Mouse (Mus musculus) liver, embryonic 13.5 days (tissue): ENCODE measurements around the gene Fam222a. TPM values are rescaled to one million over a fixed set of nuclear protein-coding genes. Genes with fewer than 3 reads are reported as not detected.

ENCODE experiments used
- ATAC-seq: fragments of 200-750 bp; cut with Nextera tagmentation; 2 replicates; pipeline ENCODE4 v1.8.0; 2017; ENCODE audit warnings: low read depth, mild to moderate bottlenecking, moderate number of reproducible peaks, moderate library complexity
- DNase-seq: peaks from one replicate; pipeline ENCODE4 v3.0.0; 2022
- H3K27ac ChIP-seq: fragments of 300-500 bp; sonication (generic); 2 replicates; pipeline ENCODE4 v1.5.1; 2015; ENCODE audit warnings: moderate library complexity, mild to moderate bottlenecking, inconsistent platforms
- H3K27me3 ChIP-seq: fragments of 300-500 bp; sonication (generic); 2 replicates; pipeline ENCODE4 v1.6.1; 2015; ENCODE audit warnings: mild to moderate bottlenecking, inconsistent platforms
- H3K36me3 ChIP-seq: fragments of 300-500 bp; sonication (generic); 2 replicates; pipeline ENCODE4 v1.6.1; 2015; ENCODE audit warnings: mild to moderate bottlenecking, inconsistent platforms
- H3K4me1 ChIP-seq: fragments of 300-500 bp; sonication (generic); replicated peaks from 2 replicates; pipeline ENCODE4 v1.6.1; 2015; ENCODE audit warnings: inconsistent platforms
- H3K4me2 ChIP-seq: fragments of 300-500 bp; sonication (generic); 2 replicates; pipeline ENCODE4 v1.6.1; 2015; ENCODE audit warnings: inconsistent platforms, mild to moderate bottlenecking, moderate library complexity
- H3K4me3 ChIP-seq: fragments of 300-500 bp; sonication (generic); replicated peaks from 2 replicates; pipeline ENCODE4 v1.5.1; 2015; ENCODE audit warnings: mild to moderate bottlenecking, inconsistent platforms
- H3K9ac ChIP-seq: fragments of 300-500 bp; sonication (generic); 2 replicates; pipeline ENCODE4 v1.6.1; 2015; ENCODE audit warnings: mild to moderate bottlenecking, inconsistent platforms
- H3K9me3 ChIP-seq: fragments of 300-500 bp; sonication (generic); replicated peaks from 2 replicates; pipeline ENCODE4 v1.6.1; 2016; ENCODE audit warnings: inconsistent platforms
- WGBS: fragments of 180-500 bp; shearing (Covaris S2); methylation state at CpG from one replicate; pipeline ENCODE4 v1.1.7; 2015; ENCODE audit not compliant: insufficient replicate concordance; 5-methylcytosine and 5-hydroxymethylcytosine counted together
- polyA plus RNA-seq: library from polyadenylated mRNA; unstranded; fragments of >200 nt; fragmentation: Nextera tagmentation; extraction: Ambion mirVana; gene quantifications from 2 replicates; pipeline ENCODE4 v1.2.1, GENCODE M21; 2015

The Fam222a gene
- polyA plus RNA-seq, 1 experiment from 2014 or later = 0.58 TPM

DNA sequence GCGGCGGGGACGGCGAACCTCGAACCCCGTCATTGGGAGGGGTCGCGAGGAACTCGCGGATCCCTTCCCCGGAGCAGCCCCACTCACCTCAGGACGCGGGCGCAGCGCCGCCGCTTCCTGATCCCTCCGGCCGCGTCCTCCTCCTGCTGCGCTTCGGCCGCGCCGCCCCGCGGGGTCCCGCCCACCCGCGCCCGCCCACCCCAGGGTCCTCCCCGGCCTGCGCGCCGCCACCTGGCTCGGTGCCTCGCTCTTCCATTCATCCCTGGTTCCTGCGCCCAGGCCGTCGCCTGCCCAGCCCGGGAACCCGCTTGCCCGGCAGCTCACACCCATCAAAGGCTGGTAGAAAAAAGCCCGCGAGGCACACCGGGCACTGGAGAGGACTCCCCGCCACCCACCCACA is 90.4 kb downstream of the Fam222a start, which contains the start of gene Trpv4:
Trpv4 (minus strand) TSS at position 167 of the 400 bp plus-strand sequence.
- H3K9me3 ChIP-seq = no peaks in the 10 kb centered on the region
- no peak within 1 kb of the TSS for H3K27ac ChIP-seq
- H3K4me1 ChIP-seq = peaks cover 8% of the 10 kb centered on the region; the same call in 1 of the 2 replicates
- no peak for ATAC-seq
- peaks cover 66% of the 10 kb centered on the region for H3K27me3 ChIP-seq
- DNase-seq = no peak
- H3K9ac ChIP-seq = no peak within 1 kb of the TSS
- H3K4me3 ChIP-seq = peak within 1 kb of the TSS; percentile 44
- WGBS = 2% methylated on average over 44 of the region's 47 CpGs
- peak within 1 kb of the TSS; percentile 64 for H3K4me2 ChIP-seq
- no peaks in the 10 kb centered on the region for H3K36me3 ChIP-seq

DNA sequence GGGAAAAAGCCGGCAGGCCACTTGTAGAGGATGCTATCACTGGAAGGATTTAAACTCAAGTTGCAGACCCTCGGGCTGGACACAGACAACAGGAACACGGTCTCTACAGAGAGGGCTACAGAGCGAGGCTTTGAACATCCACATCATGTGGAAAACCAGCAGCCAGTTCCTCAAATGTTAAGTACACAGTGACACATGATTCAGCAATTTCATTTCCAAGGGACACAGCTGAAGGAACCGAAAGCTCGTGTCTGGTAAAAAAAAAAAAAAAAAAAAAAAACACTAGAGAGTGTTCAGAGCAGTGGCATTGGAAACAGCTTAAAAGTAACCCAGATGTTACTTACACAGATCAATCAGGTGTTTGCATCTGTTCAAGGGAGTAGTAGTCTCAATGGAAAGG is 93.2 kb downstream of the Fam222a start:
- WGBS = 21% methylated on average over 6 of the region's 6 CpGs
- ATAC-seq = no peak
- Histone ChIP-seq H3K9me3 (no peaks in the 10 kb centered on the region), H3K4me1 (peaks cover 8% of the 10 kb centered on the region; the same call in 1 of the 2 replicates), H3K4me3 (no peak overlapping the region), H3K27me3 (peaks cover 47% of the 10 kb centered on the region), H3K27ac (no peak overlapping the region), H3K9ac (no peak overlapping the region), H3K36me3 (no peaks in the 10 kb centered on the region), H3K4me2 (no peak overlapping the region)
- no peak for DNase-seq

Other genes with a start within 250 kb of the Fam222a start
- 23.3 and 26.1 TPM in 2 replicates for gene Kctd10, start 187.5 kb upstream of the Fam222a start, polyA plus RNA-seq
- 14.5 and 16.2 TPM in 2 replicates for gene Ube3b, start 187.4 kb upstream of the Fam222a start, polyA plus RNA-seq
- gene Mmab, start 124.0 kb upstream of the Fam222a start, polyA plus RNA-seq = 11.7 and 14.1 TPM in 2 replicates
- gene Mvk, start 123.7 kb upstream of the Fam222a start, polyA plus RNA-seq = 31.5 and 36.6 TPM in 2 replicates
- 0.17 and 0.23 TPM in 2 replicates for gene Trpv4, start 90.4 kb downstream of the Fam222a start, polyA plus RNA-seq
- gene Gltp, start 123.0 kb downstream of the Fam222a start, polyA plus RNA-seq = 36.1 and 41.7 TPM in 2 replicates
- 4.4 and 4.8 TPM in 2 replicates for gene Tchp, start 139.7 kb downstream of the Fam222a start, polyA plus RNA-seq
- 43.3 and 49.0 TPM in 2 replicates for gene Ankrd13a, start 206.7 kb downstream of the Fam222a start, polyA plus RNA-seq
- 14.8 and 16.3 TPM in 2 replicates for gene Git2, start 207.5 kb downstream of the Fam222a start, polyA plus RNA-seq